Mouse (Mus musculus): ENCODE measurements around the gene Mtmr4. TPM values are rescaled to one million over a fixed set of nuclear protein-coding genes. Genes with fewer than 3 reads are reported as not detected.

The Mtmr4 gene
- polyA plus RNA-seq, 1 experiment: 23.8 TPM

GRCm38 (mm10) chr11:87577601-87578248 lies 14.2 kb upstream of the Mtmr4 start:
- Histone ChIP-seq H3K4me1 (ENCODE audit: control insufficient read depth, insufficient read depth, insufficient read length) (peaks cover 2% of the 10 kb centered on the region; the same call in 1 of the 2 replicates), H3K27me3 (ENCODE audit: control insufficient read depth, insufficient read depth, low read length) (no peaks in the 10 kb centered on the region), H3K27ac (ENCODE audit: insufficient read depth, low read length) (no peak overlapping the region), H3K36me3 (ENCODE audit: control insufficient read depth, insufficient read depth, low read length) (no peaks in the 10 kb centered on the region), H3K4me3 (ENCODE audit: extremely low read depth, insufficient read depth, insufficient read length) (peak overlapping the region; percentile 62; the same call in 1 of the 2 replicates)
- no peak for DNase-seq (ENCODE audit: low read depth in 1 of 2, low spot score in 2 of 2)
- TF ChIP-seq CTCF (IDR thresholded peaks at IDR 0.05; ENCODE audit: extremely low read depth, insufficient read depth, insufficient read length, insufficient replicate concordance): no peak
- no peak for TF ChIP-seq POLR2A (IDR thresholded peaks at IDR 0.05; ENCODE audit: low read depth, low read length)
- 65% methylated on average over 6 of the region's 6 CpGs for WGBS

- under 1% methylated on average over 39 of the region's 40 CpGs for WGBS
- Histone ChIP-seq H3K27ac (ENCODE audit: insufficient read depth, low read length) (peak overlapping the region; percentile 54), H3K4me1 (ENCODE audit: control insufficient read depth, insufficient read depth, insufficient read length) (peaks cover 2% of the 10 kb centered on the region; the same call in 1 of the 2 replicates), H3K27me3 (ENCODE audit: control insufficient read depth, insufficient read depth, low read length) (no peaks in the 10 kb centered on the region), H3K4me3 (ENCODE audit: extremely low read depth, insufficient read depth, insufficient read length) (peak overlapping the region; percentile 62), H3K36me3 (ENCODE audit: control insufficient read depth, insufficient read depth, low read length) (no peaks in the 10 kb centered on the region)
- DNase-seq (ENCODE audit: low read depth in 1 of 2, low spot score in 2 of 2): peak in 1 of 2 experiments; percentile 52
- no peak for TF ChIP-seq CTCF (IDR thresholded peaks at IDR 0.05; ENCODE audit: extremely low read depth, insufficient read depth, insufficient read length, insufficient replicate concordance)
- no peak for TF ChIP-seq POLR2A (IDR thresholded peaks at IDR 0.05; ENCODE audit: low read depth, low read length)
Measured at GRCm38 (mm10) chr11:87578249-87578962, 13.6 kb upstream of the Mtmr4 start.

- WGBS: 20% methylated on average over 10 of the region's 10 CpGs
- Histone ChIP-seq H3K4me3 (ENCODE audit: extremely low read depth, insufficient read depth, insufficient read length) (peak overlapping the region; percentile 62), H3K27me3 (ENCODE audit: control insufficient read depth, insufficient read depth, low read length) (no peaks in the 10 kb centered on the region), H3K36me3 (ENCODE audit: control insufficient read depth, insufficient read depth, low read length) (no peaks in the 10 kb centered on the region), H3K27ac (ENCODE audit: insufficient read depth, low read length) (no peak overlapping the region), H3K4me1 (ENCODE audit: control insufficient read depth, insufficient read depth, insufficient read length) (peaks cover 2% of the 10 kb centered on the region; the same call in 1 of the 2 replicates)
- TF ChIP-seq POLR2A (IDR thresholded peaks at IDR 0.05; ENCODE audit: low read depth, low read length) (no peak), CTCF (IDR thresholded peaks at IDR 0.05; ENCODE audit: extremely low read depth, insufficient read depth, insufficient read length, insufficient replicate concordance) (no peak)
- no peak for DNase-seq (ENCODE audit: low read depth in 1 of 2, low spot score in 2 of 2)
Measured at GRCm38 (mm10) chr11:87578963-87579601, 12.9 kb upstream of the Mtmr4 start.

GRCm38 (mm10) chr11:87579713-87580112 lies 12.2 kb upstream of the Mtmr4 start:
- Histone ChIP-seq H3K36me3 (ENCODE audit: control insufficient read depth, insufficient read depth, low read length) (no peaks in the 10 kb centered on the region), H3K27me3 (ENCODE audit: control insufficient read depth, insufficient read depth, low read length) (no peaks in the 10 kb centered on the region), H3K4me1 (ENCODE audit: control insufficient read depth, insufficient read depth, insufficient read length) (peaks cover 2% of the 10 kb centered on the region; the same call in 1 of the 2 replicates), H3K27ac (ENCODE audit: insufficient read depth, low read length) (no peak overlapping the region), H3K4me3 (ENCODE audit: extremely low read depth, insufficient read depth, insufficient read length) (0 out of 2 replicates have a peak overlapping the region, but pooled peaks have one; percentile 5)
- DNase-seq (ENCODE audit: low read depth in 1 of 2, low spot score in 2 of 2): no peak
- 82% methylated on average over 1 of the region's 1 CpGs for WGBS
- no peak for TF ChIP-seq POLR2A (IDR thresholded peaks at IDR 0.05; ENCODE audit: low read depth, low read length)
- TF ChIP-seq CTCF (IDR thresholded peaks at IDR 0.05; ENCODE audit: extremely low read depth, insufficient read depth, insufficient read length, insufficient replicate concordance): no peak

GRCm38 (mm10) chr11:87580543-87581085 lies 11.3 kb upstream of the Mtmr4 start:
- no peak overlapping the region for H3K4me3 ChIP-seq (ENCODE audit: extremely low read depth, insufficient read depth, insufficient read length)
- 78% methylated on average over 10 of the region's 10 CpGs for WGBS

GRCm38 (mm10) chr11:87581161-87581865 lies 10.6 kb upstream of the Mtmr4 start:
- H3K4me1 ChIP-seq (ENCODE audit: control insufficient read depth, insufficient read depth, insufficient read length): peaks cover 2% of the 10 kb centered on the region; the same call in 1 of the 2 replicates
- H3K27me3 ChIP-seq (ENCODE audit: control insufficient read depth, insufficient read depth, low read length): no peaks in the 10 kb centered on the region
- no peak overlapping the region for H3K4me3 ChIP-seq (ENCODE audit: extremely low read depth, insufficient read depth, insufficient read length)
- no peaks in the 10 kb centered on the region for H3K36me3 ChIP-seq (ENCODE audit: control insufficient read depth, insufficient read depth, low read length)
- no peak overlapping the region for H3K27ac ChIP-seq (ENCODE audit: insufficient read depth, low read length)
- WGBS: 92% methylated on average over 12 of the region's 12 CpGs
- TF ChIP-seq POLR2A (IDR thresholded peaks at IDR 0.05; ENCODE audit: low read depth, low read length): no peak
- no peak for TF ChIP-seq CTCF (IDR thresholded peaks at IDR 0.05; ENCODE audit: extremely low read depth, insufficient read depth, insufficient read length, insufficient replicate concordance)
- DNase-seq (ENCODE audit: low read depth in 1 of 2, low spot score in 2 of 2): no peak

More at GRCm38 (mm10) chr11:87580543-87581085, 11.3 kb upstream of the Mtmr4 start:
- Histone ChIP-seq H3K27me3 (ENCODE audit: control insufficient read depth, insufficient read depth, low read length) (no peaks in the 10 kb centered on the region), H3K4me1 (ENCODE audit: control insufficient read depth, insufficient read depth, insufficient read length) (peaks cover 2% of the 10 kb centered on the region; the same call in 1 of the 2 replicates), H3K36me3 (ENCODE audit: control insufficient read depth, insufficient read depth, low read length) (no peaks in the 10 kb centered on the region), H3K27ac (ENCODE audit: insufficient read depth, low read length) (no peak overlapping the region)
- DNase-seq (ENCODE audit: low read depth in 1 of 2, low spot score in 2 of 2): no peak
- no peak for TF ChIP-seq CTCF (IDR thresholded peaks at IDR 0.05; ENCODE audit: extremely low read depth, insufficient read depth, insufficient read length, insufficient replicate concordance)
- TF ChIP-seq POLR2A (IDR thresholded peaks at IDR 0.05; ENCODE audit: low read depth, low read length): no peak
